Comparison of ENCODE assay signal across 16 mouse cellular contexts in genomic region chr4:58581191-58581590, GRCm38 (mm10).
"Had no signal": no experiment of that assay in that cellular context is flagged by ENCODE, and none has a peak within 500 bp of the region (broad histone marks: within the 10 kb centered on the region; RNA-seq: fewer than 3 reads in every experiment).

No protein-coding gene starts in this region.

- H3K9me3 ChIP-seq: kidney, embryonic 15.5 days; liver, embryonic 12.5 days; megakaryocyte, embryonic 14.5 days; midbrain, embryonic 12.5 days; neural tube, embryonic 13.5 days had no signal

- ATAC-seq: liver, embryonic 12.5 days; midbrain, embryonic 16.5 days had no signal

- H3K4me3 ChIP-seq: kidney, embryonic 15.5 days; left cerebral cortex, adult 2 months; liver, embryonic 12.5 days; megakaryocyte, embryonic 14.5 days; midbrain, embryonic 12.5 days; neural tube, embryonic 13.5 days had no signal

- H3K27me3 ChIP-seq: kidney, embryonic 15.5 days; liver, embryonic 12.5 days; midbrain, embryonic 12.5 days; neural tube, embryonic 13.5 days had no signal

- H3K27ac ChIP-seq: kidney, embryonic 15.5 days; left cerebral cortex, adult 2 months; liver, embryonic 12.5 days; macrophage; midbrain, embryonic 12.5 days; neural tube, embryonic 13.5 days had no signal

- DNase-seq: kidney, postnatal 14 days; lung, embryonic 14.5 days; lung, postnatal 14 days; retina, postnatal 1 day; right cerebral cortex, postnatal 4 days; spleen, adult 18-20 months; thymus, adult 18-20 months; thymus, postnatal 25 days had no signal

- H3K4me2 ChIP-seq: kidney, embryonic 15.5 days; liver, embryonic 12.5 days; lung, embryonic 14.5 days; midbrain, embryonic 12.5 days; neural tube, embryonic 13.5 days had no signal

- H3K9ac ChIP-seq: kidney, embryonic 15.5 days; liver, embryonic 12.5 days; lung, embryonic 14.5 days; midbrain, embryonic 12.5 days; neural tube, embryonic 13.5 days had no signal

- H3K4me1 ChIP-seq: liver, embryonic 12.5 days; neural tube, embryonic 13.5 days had no signal

- H3K36me3 ChIP-seq: kidney, embryonic 15.5 days; liver, embryonic 12.5 days; midbrain, embryonic 12.5 days; neural tube, embryonic 13.5 days had no signal
